Mouse (Mus musculus): ENCODE data around the gene Wscd1.
"Not testable (repeated sequence)": the region's sequence is repeated elsewhere in the genome, so short reads cannot be mapped to it uniquely, and the experiment has no call there.

The Wscd1 gene

DNA sequence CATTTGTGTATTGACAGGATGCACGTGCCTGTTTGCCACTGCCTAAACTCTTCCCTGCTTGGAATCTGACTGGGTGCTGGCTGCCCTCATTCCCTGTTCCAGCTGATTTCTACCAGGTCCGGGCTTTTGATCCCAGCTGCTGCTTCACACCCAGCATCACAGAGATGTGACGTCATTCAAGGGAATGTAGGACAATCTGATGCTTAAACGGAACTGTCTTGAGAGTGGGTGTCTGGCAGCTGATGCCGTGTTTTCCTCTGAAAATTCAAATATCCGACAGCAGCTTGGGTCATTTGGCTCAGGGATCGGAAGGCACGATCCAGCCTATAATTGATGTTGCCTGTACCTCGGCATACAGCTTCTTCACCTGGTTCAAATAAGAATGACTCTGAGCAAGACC, 70.2 kb downstream of the Wscd1 start:
- in situ Hi-C loops (cut with MboI; ENCODE audit: low sequenced_read_pairs): no loop called here

DNA sequence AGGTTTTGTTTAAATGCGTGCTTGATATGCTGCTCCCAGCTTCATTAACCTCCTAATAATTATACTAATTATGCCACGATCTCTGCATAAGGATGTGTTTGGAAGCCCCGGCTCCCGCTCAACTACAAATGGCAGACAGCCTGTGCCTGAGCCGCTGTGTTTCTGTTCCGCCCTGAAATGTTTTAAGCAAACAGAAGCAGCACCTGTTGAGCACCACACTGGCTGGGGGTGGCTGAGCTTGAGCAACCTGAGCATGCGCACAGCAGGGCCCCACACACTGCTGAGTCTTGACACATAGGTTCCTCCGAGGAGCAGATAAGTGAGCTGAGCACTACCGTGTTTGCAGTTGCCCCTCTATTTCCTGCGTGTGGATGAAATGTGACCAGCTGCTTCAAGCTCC, 71.1 kb downstream of the Wscd1 start:
- in situ Hi-C loops (cut with MboI; ENCODE audit: low sequenced_read_pairs): no loop called here

DNA sequence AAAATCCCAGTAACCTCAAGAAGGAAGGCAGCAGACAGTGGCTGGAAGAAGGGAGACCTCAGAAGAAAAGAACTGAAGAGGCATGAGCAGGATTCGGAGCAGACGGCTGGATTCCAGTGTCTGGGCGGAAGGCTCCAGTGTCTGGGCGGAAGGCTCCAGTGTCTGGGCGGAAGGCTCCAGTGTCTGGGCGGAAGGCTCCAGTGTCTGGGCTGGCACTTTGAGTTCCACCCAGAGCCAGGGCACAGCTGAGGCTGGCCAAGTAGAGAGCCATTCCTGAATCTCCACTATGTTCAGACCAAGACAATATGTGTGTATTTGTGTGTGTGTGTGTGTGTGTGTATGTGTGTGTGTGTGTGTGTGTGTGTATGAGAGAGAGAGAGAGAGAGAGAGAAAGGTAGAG, 71.8 kb downstream of the Wscd1 start:
- in situ Hi-C loops (cut with MboI; ENCODE audit: low sequenced_read_pairs): not testable (repeated sequence)

DNA sequence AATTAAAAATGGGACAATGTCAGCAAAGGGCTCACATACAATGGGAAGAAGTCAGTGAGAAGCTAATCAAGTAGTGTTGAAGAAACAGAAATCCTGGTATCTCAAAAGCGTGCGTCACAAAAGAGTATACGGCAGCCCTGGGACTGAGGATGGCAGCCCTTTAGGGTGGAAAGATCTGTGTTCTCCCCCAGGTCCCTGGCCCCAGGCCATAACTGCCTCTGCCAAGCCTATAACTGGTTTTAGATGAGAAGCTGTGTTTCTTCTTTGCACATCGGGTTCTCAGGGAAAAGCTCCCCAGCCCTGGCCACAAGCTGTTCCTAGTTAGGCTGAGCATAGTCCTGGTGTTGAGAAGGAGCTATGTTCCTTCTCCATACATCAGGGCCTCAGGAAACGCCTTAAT, 72.3 kb downstream of the Wscd1 start:
- in situ Hi-C loops (cut with MboI; ENCODE audit: low sequenced_read_pairs): no loop called here

DNA sequence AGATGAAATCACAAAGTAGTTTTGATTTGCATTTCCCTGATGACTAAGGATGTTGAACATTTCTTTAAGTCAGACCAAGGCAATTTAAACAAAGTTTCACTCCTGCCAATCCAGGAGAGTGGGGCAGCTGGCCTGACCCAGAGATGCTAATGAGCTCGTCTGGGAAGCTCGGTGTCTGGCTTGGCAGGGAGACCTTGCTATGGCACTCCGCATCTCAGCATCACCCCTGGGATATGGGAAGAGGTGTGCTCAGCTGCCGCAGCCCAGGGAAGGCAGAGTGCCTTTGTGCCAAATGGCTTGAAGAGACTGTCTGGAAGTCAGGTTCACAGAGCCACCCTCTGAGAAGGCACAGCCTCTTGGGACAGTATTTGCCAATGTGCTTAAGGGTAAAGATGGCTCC, 75.3 kb downstream of the Wscd1 start:
- in situ Hi-C loops (cut with MboI; ENCODE audit: low sequenced_read_pairs): no loop called here

All from CH12F3 (cell line).